Mouse (Mus musculus): Measurements from ENCODE around the gene Wnt8b. TPM values are rescaled to one million over a fixed set of nuclear protein-coding genes. Genes with fewer than 3 reads are reported as not detected.

Wnt8b gene
- polyA plus RNA-seq, 1 experiment, result not detected

- no peak for DNase-seq (ENCODE audit: low spot score)
Measured at GRCm38 (mm10) chr19:44512601-44513000, 19.3 kb downstream of the Wnt8b start.

GRCm38 (mm10) chr19:44513054-44513833 is 20.0 kb downstream of the Wnt8b start:
- DNase-seq (ENCODE audit: low spot score), result no peak

GRCm38 (mm10) chr19:44513921-44514482 is 20.7 kb downstream of the Wnt8b start:
- DNase-seq (ENCODE audit: low spot score), result no peak

GRCm38 (mm10) chr19:44514521-44515451 is 21.5 kb downstream of the Wnt8b start:
- DNase-seq (ENCODE audit: low spot score), result no peak

GRCm38 (mm10) chr19:44515769-44516168 is 22.5 kb downstream of the Wnt8b start:
- no peak for DNase-seq (ENCODE audit: low spot score)

GRCm38 (mm10) chr19:44517996-44518768 is 24.9 kb downstream of the Wnt8b start:
- no peak for DNase-seq (ENCODE audit: low spot score)

- no peak for DNase-seq (ENCODE audit: low spot score)
Measured at GRCm38 (mm10) chr19:44519152-44519551, 25.9 kb downstream of the Wnt8b start.

GRCm38 (mm10) chr19:44525551-44526205 is 32.4 kb downstream of the Wnt8b start:
- DNase-seq (ENCODE audit: low spot score), result no peak

GRCm38 (mm10) chr19:44530018-44530417 is 36.7 kb downstream of the Wnt8b start:
- no peak for DNase-seq (ENCODE audit: low spot score)

GRCm38 (mm10) chr19:44535376-44535775 is 42.1 kb downstream of the Wnt8b start:
- DNase-seq (ENCODE audit: low spot score), result no peak

- DNase-seq (ENCODE audit: low spot score), result no peak
Measured at GRCm38 (mm10) chr19:44537416-44537815, 44.1 kb downstream of the Wnt8b start.

GRCm38 (mm10) chr19:44542694-44543178 is 49.5 kb downstream of the Wnt8b start:
- DNase-seq (ENCODE audit: low spot score), result no peak

GRCm38 (mm10) chr19:44544372-44544771 is 51.1 kb downstream of the Wnt8b start:
- no peak for DNase-seq (ENCODE audit: low spot score)

GRCm38 (mm10) chr19:44544775-44545174 is 51.5 kb downstream of the Wnt8b start:
- no peak for DNase-seq (ENCODE audit: low spot score)

GRCm38 (mm10) chr19:44545321-44546041 is 52.2 kb downstream of the Wnt8b start, which contains the start of gene Sec31b:
TSS of gene Sec31b (minus strand) at chr19:44545864.
- peak; percentile 43 for DNase-seq (ENCODE audit: low spot score)

GRCm38 (mm10) chr19:44552731-44553130 is 59.5 kb downstream of the Wnt8b start, which contains the start of gene Gm20538:
TSS of gene Gm20538 (minus strand) at chr19:44552831.
- no peak for DNase-seq (ENCODE audit: low spot score)

- no peak for DNase-seq (ENCODE audit: low spot score)
Measured at GRCm38 (mm10) chr19:44553286-44553685, 60.0 kb downstream of the Wnt8b start.

GRCm38 (mm10) chr19:44554490-44554860 is 61.2 kb downstream of the Wnt8b start:
- no peak for DNase-seq (ENCODE audit: low spot score)

GRCm38 (mm10) chr19:44554861-44555590 is 61.8 kb downstream of the Wnt8b start, which contains the start of gene Ndufb8:
TSS of gene Ndufb8 (minus strand) at chr19:44555440.
- peak; percentile 96 for DNase-seq (ENCODE audit: low spot score)

Measured in urinary bladder, adult 2 months (tissue).